Mouse (Mus musculus): ENCODE data around the gene Lsamp. TPM values are rescaled to one million over a fixed set of nuclear protein-coding genes. Genes with fewer than 3 reads are reported as not detected.

The Lsamp gene
- total and polyA plus RNA-seq, 2 experiments from 2014 or later, result 122 to 157 TPM

GRCm38 (mm10) chr16:41172839-41173238 lies 1188.7 kb downstream of the Lsamp start:
- H3K4me2 ChIP-seq (ENCODE audit: low read depth, low read length), result no peak overlapping the region

GRCm38 (mm10) chr16:41179557-41179956 lies 1195.4 kb downstream of the Lsamp start:
- DNase-seq (ENCODE audit: low spot score) (no peak), ATAC-seq (no peak)
- H3K9ac ChIP-seq (replicated peaks; ENCODE audit: low read length), result no peak overlapping the region
- no peaks in the 10 kb centered on the region for H3K4me1 ChIP-seq (ENCODE audit: insufficient read depth, low read length)
- H3K4me2 ChIP-seq (ENCODE audit: low read depth, low read length), result no peak overlapping the region
- no peak for TF ChIP-seq CTCF (IDR thresholded peaks at IDR 0.05; ENCODE audit: low read depth)
- H3K36me3 ChIP-seq (ENCODE audit: insufficient read depth, low read length), result no peaks in the 10 kb centered on the region
- H3K4me3 ChIP-seq (ENCODE audit: low read length), result no peak overlapping the region
- no peak overlapping the region for H3K27ac ChIP-seq
- no peaks in the 10 kb centered on the region for H3K9me3 ChIP-seq (ENCODE audit: low read length)
- 44% methylated on average over 3 of the region's 3 CpGs for WGBS
- H3K27me3 ChIP-seq (ENCODE audit: insufficient read depth, low read length), result no peaks in the 10 kb centered on the region

More at GRCm38 (mm10) chr16:41172839-41173238, 1188.7 kb downstream of the Lsamp start:
- Histone ChIP-seq H3K4me1 (ENCODE audit: insufficient read depth, low read length) (no peaks in the 10 kb centered on the region), H3K27ac (no peak overlapping the region), H3K4me3 (ENCODE audit: low read length) (no peak overlapping the region), H3K27me3 (ENCODE audit: insufficient read depth, low read length) (no peaks in the 10 kb centered on the region), H3K9ac (replicated peaks; ENCODE audit: low read length) (no peak overlapping the region), H3K9me3 (ENCODE audit: low read length) (no peaks in the 10 kb centered on the region), H3K36me3 (ENCODE audit: insufficient read depth, low read length) (no peaks in the 10 kb centered on the region)
- WGBS, result 50% methylated on average over 1 of the region's 1 CpGs
- ATAC-seq, result no peak
- DNase-seq (ENCODE audit: low spot score), result peak; percentile 3
- TF ChIP-seq CTCF (IDR thresholded peaks at IDR 0.05; ENCODE audit: low read depth), result no peak

- 18% methylated on average over 3 of the region's 3 CpGs for WGBS
- DNase-seq (ENCODE audit: low spot score) (peak; percentile 5), ATAC-seq (no peak)
- Histone ChIP-seq H3K9me3 (ENCODE audit: low read length) (no peaks in the 10 kb centered on the region), H3K27ac (no peak overlapping the region), H3K36me3 (ENCODE audit: insufficient read depth, low read length) (no peaks in the 10 kb centered on the region), H3K4me2 (ENCODE audit: low read depth, low read length) (no peak overlapping the region), H3K27me3 (ENCODE audit: insufficient read depth, low read length) (no peaks in the 10 kb centered on the region), H3K4me3 (ENCODE audit: low read length) (no peak overlapping the region), H3K9ac (replicated peaks; ENCODE audit: low read length) (no peak overlapping the region), H3K4me1 (ENCODE audit: insufficient read depth, low read length) (no peaks in the 10 kb centered on the region)
- TF ChIP-seq CTCF (IDR thresholded peaks at IDR 0.05; ENCODE audit: low read depth), result no peak
Measured at GRCm38 (mm10) chr16:41180867-41181266, 1196.7 kb downstream of the Lsamp start.

- no peak for DNase-seq (ENCODE audit: low spot score)
- H3K27ac ChIP-seq, result no peak overlapping the region
- WGBS, result 95% methylated on average over 5 of the region's 5 CpGs
Measured at GRCm38 (mm10) chr16:41210055-41210454, 1225.9 kb downstream of the Lsamp start.

GRCm38 (mm10) chr16:41235829-41236228 lies 1251.7 kb downstream of the Lsamp start:
- no peak for DNase-seq (ENCODE audit: low spot score)
- Histone ChIP-seq H3K4me1 (ENCODE audit: insufficient read depth, low read length) (no peaks in the 10 kb centered on the region), H3K9me3 (ENCODE audit: low read length) (no peaks in the 10 kb centered on the region), H3K36me3 (ENCODE audit: insufficient read depth, low read length) (no peaks in the 10 kb centered on the region), H3K27me3 (ENCODE audit: insufficient read depth, low read length) (no peaks in the 10 kb centered on the region), H3K9ac (replicated peaks; ENCODE audit: low read length) (no peak overlapping the region), H3K27ac (no peak overlapping the region), H3K4me3 (ENCODE audit: low read length) (no peak overlapping the region), H3K4me2 (ENCODE audit: low read depth, low read length) (no peak overlapping the region)
- no peak for TF ChIP-seq CTCF (IDR thresholded peaks at IDR 0.05; ENCODE audit: low read depth)
- no peak for ATAC-seq

More at GRCm38 (mm10) chr16:41210055-41210454, 1225.9 kb downstream of the Lsamp start:
- Histone ChIP-seq H3K4me3 (ENCODE audit: low read length) (no peak overlapping the region), H3K4me2 (ENCODE audit: low read depth, low read length) (no peak overlapping the region), H3K27me3 (ENCODE audit: insufficient read depth, low read length) (no peaks in the 10 kb centered on the region), H3K36me3 (ENCODE audit: insufficient read depth, low read length) (no peaks in the 10 kb centered on the region), H3K9ac (replicated peaks; ENCODE audit: low read length) (no peak overlapping the region), H3K9me3 (ENCODE audit: low read length) (no peaks in the 10 kb centered on the region), H3K4me1 (ENCODE audit: insufficient read depth, low read length) (no peaks in the 10 kb centered on the region)
- ATAC-seq, result no peak
- no peak for TF ChIP-seq CTCF (IDR thresholded peaks at IDR 0.05; ENCODE audit: low read depth)

- Histone ChIP-seq H3K4me2 (ENCODE audit: low read depth, low read length) (no peak overlapping the region), H3K27ac (no peak overlapping the region), H3K9ac (replicated peaks; ENCODE audit: low read length) (no peak overlapping the region), H3K27me3 (ENCODE audit: insufficient read depth, low read length) (no peaks in the 10 kb centered on the region), H3K36me3 (ENCODE audit: insufficient read depth, low read length) (no peaks in the 10 kb centered on the region), H3K4me3 (ENCODE audit: low read length) (no peak overlapping the region), H3K4me1 (ENCODE audit: insufficient read depth, low read length) (no peaks in the 10 kb centered on the region), H3K9me3 (ENCODE audit: low read length) (no peaks in the 10 kb centered on the region)
- ATAC-seq (no peak), DNase-seq (ENCODE audit: low spot score) (no peak)
- WGBS, result 76% methylated on average over 4 of the region's 4 CpGs
- TF ChIP-seq CTCF (IDR thresholded peaks at IDR 0.05; ENCODE audit: low read depth), result no peak
Measured at GRCm38 (mm10) chr16:41242841-41243240, 1258.7 kb downstream of the Lsamp start.

GRCm38 (mm10) chr16:41244711-41245110 lies 1260.5 kb downstream of the Lsamp start:
- peak; percentile 80 for TF ChIP-seq CTCF (IDR thresholded peaks at IDR 0.05; ENCODE audit: low read depth)
- H3K4me1 ChIP-seq (ENCODE audit: insufficient read depth, low read length), result no peaks in the 10 kb centered on the region
- no peaks in the 10 kb centered on the region for H3K27me3 ChIP-seq (ENCODE audit: insufficient read depth, low read length)
- no peak overlapping the region for H3K27ac ChIP-seq
- no peaks in the 10 kb centered on the region for H3K9me3 ChIP-seq (ENCODE audit: low read length)
- 10% methylated on average over 2 of the region's 2 CpGs for WGBS
- DNase-seq (ENCODE audit: low spot score) (peak; percentile 89), ATAC-seq (peak; percentile 62)
- H3K9ac ChIP-seq (replicated peaks; ENCODE audit: low read length), result no peak overlapping the region
- H3K4me2 ChIP-seq (ENCODE audit: low read depth, low read length), result no peak overlapping the region
- no peaks in the 10 kb centered on the region for H3K36me3 ChIP-seq (ENCODE audit: insufficient read depth, low read length)
- H3K4me3 ChIP-seq (ENCODE audit: low read length), result no peak overlapping the region
